In the genomic region with DNA sequence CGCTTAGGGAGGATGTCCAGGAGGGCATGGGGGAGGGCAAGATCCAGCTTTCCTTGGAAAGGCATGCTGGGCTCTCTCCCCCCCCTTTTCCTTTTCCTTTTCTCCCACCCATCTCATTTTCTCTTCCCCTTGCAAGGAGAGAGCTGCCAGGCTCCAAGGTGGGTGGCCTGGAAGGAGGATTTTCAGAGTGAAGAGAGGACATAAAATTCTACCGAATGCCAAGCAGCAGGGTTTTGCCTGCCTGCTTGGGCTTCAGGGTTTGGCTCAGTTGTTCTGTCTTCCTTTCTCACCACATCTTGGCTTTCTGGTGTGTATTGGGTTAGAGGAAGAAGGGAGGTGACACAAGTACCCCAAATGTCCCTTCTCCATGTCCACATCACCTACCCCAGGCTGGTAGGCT, we compare ENCODE assay signal across 13 mouse cellular contexts. TPM values are rescaled to one million over a fixed set of nuclear protein-coding genes. Genes with fewer than 3 reads are reported as not detected.
"Had no signal": no experiment of that assay in that cellular context is flagged by ENCODE, and none has a peak within 500 bp of the region (broad histone marks: within the 10 kb centered on the region; RNA-seq: fewer than 3 reads in every experiment).

No protein-coding gene starts in this region.

- H3K4me3 ChIP-seq: kidney, embryonic 15.5 days; limb, embryonic 13.5 days; myocyte; neural tube, embryonic 12.5 days had no signal

- DNase-seq: kidney, adult 2 months; kidney, postnatal 14 days; layer of hippocampus, postnatal 36 days; lung, adult 18-20 months; right cerebral cortex, postnatal 14 days; thymus, postnatal 36 days had no signal

- H3K4me2 ChIP-seq: kidney, embryonic 15.5 days; limb, embryonic 13.5 days; neural tube, embryonic 12.5 days had no signal

- H3K27ac ChIP-seq: kidney, embryonic 15.5 days; limb, embryonic 13.5 days; liver, embryonic 14.5 days; neural tube, embryonic 12.5 days had no signal

- H3K4me1 ChIP-seq: limb, embryonic 13.5 days had no signal

- H3K36me3 ChIP-seq: kidney, embryonic 15.5 days; limb, embryonic 13.5 days; neural tube, embryonic 12.5 days had no signal

- H3K9me3 ChIP-seq: kidney, embryonic 15.5 days; limb, embryonic 13.5 days; neural tube, embryonic 12.5 days had no signal

- H3K9ac ChIP-seq: kidney, embryonic 15.5 days; limb, embryonic 13.5 days; liver, embryonic 14.5 days; neural tube, embryonic 12.5 days had no signal

- H3K27me3 ChIP-seq: kidney, embryonic 15.5 days; neural tube, embryonic 12.5 days had no signal

RNA-seq across cellular contexts. Expression of a gene that starts 16.0 kb away (rescaled TPM):
- total RNA-seq: megakaryocyte-erythroid progenitor cell, adult 5-6 weeks had no signal

RNA-seq across cellular contexts. Expression of a gene that starts 52.4 kb away (rescaled TPM):
- total RNA-seq: liver, adult 2 months; megakaryocyte-erythroid progenitor cell, adult 5-6 weeks had no signal
- polyA plus RNA-seq: liver, adult 2 months had no signal
